ENCODE assay signal across 23 mouse cellular contexts in the genomic region with DNA sequence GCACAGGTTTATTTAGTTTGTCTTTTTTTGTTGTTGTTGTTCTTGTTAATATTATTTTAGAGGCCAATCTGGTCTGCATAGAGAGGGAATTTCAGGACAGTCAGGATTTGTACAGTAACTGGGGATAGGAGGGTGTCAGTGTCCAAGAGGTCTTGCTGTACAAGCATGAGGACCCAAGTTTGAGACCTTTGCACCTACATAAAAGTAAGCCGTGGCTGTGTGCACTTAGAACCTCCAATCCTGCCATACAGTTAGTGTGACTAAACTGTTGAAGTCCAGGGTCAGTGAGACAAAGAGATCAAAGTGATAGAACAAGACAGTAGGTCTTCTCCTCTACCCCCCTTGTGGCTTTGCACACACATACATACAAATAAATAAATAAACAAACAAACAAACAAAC.
DNase-seq lines count a peak whose midpoint lies in the region; ATAC-seq and TF ChIP-seq lines count a peak whose summit lies in the region.
"Had no signal": no experiment of that assay in that cellular context is flagged by ENCODE, and none has a peak within 500 bp of the region (broad histone marks: within the 10 kb centered on the region; RNA-seq: fewer than 3 reads in every experiment).

No protein-coding gene starts in this region.

- H3K4me1 ChIP-seq in kidney, embryonic 15.5 days: no peaks in the 10 kb centered on the region
- H3K4me1 ChIP-seq in kidney, embryonic 16.5 days (ENCODE audit: insufficient read depth, low read length): no peaks in the 10 kb centered on the region
- H3K4me1 ChIP-seq: embryonic facial prominence, embryonic 12.5 days; embryonic facial prominence, embryonic 15.5 days; heart, embryonic 15.5 days had no signal

- TF ChIP-seq CTCF in layer of hippocampus, adult 2 months (conservative IDR thresholded peaks at IDR 0.05): no peak

- H3K36me3 ChIP-seq in kidney, embryonic 15.5 days: peaks cover 94% of the 10 kb centered on the region
- H3K36me3 ChIP-seq in kidney, embryonic 16.5 days (ENCODE audit: insufficient read depth, low read length): peaks cover 45% of the 10 kb centered on the region

- H3K4me3 ChIP-seq in kidney, embryonic 15.5 days (replicated peaks): no peak overlapping the region
- no peak overlapping the region for H3K4me3 ChIP-seq in kidney, embryonic 16.5 days (ENCODE audit: low read length)
- H3K4me3 ChIP-seq in layer of hippocampus, adult 2 months: no peak overlapping the region
- H3K4me3 ChIP-seq: embryonic facial prominence, embryonic 12.5 days; embryonic facial prominence, embryonic 15.5 days; gastrocnemius, adult 2 months; heart, embryonic 12.5 days; heart, embryonic 15.5 days had no signal

- no peak overlapping the region for H3K9ac ChIP-seq in kidney, embryonic 15.5 days
- no peak overlapping the region for H3K9ac ChIP-seq in kidney, embryonic 16.5 days (replicated peaks; ENCODE audit: low read length)
- H3K9ac ChIP-seq: embryonic facial prominence, embryonic 12.5 days; embryonic facial prominence, embryonic 15.5 days; forebrain, postnatal 0 days; heart, embryonic 12.5 days; heart, embryonic 15.5 days; hindbrain, embryonic 14.5 days had no signal

- WGBS in kidney, embryonic 15.5 days: 79% methylated on average over 1 of the region's 1 CpGs
- 74% methylated on average over 1 of the region's 1 CpGs for WGBS in kidney, embryonic 16.5 days

- no peaks in the 10 kb centered on the region for H3K27me3 ChIP-seq in kidney, embryonic 15.5 days
- H3K27me3 ChIP-seq in kidney, embryonic 16.5 days (ENCODE audit: insufficient read depth, low read length): no peaks in the 10 kb centered on the region
- H3K27me3 ChIP-seq: embryonic facial prominence, embryonic 12.5 days; embryonic facial prominence, embryonic 15.5 days; heart, embryonic 12.5 days; heart, embryonic 15.5 days had no signal

- no peak overlapping the region for H3K27ac ChIP-seq in kidney, embryonic 15.5 days
- no peak overlapping the region for H3K27ac ChIP-seq in kidney, embryonic 16.5 days (ENCODE audit: low read length)
- H3K27ac ChIP-seq in layer of hippocampus, adult 2 months: 0 out of 2 replicates have a peak overlapping the region, but pooled peaks have one; percentile 8
- H3K27ac ChIP-seq: embryonic facial prominence, embryonic 12.5 days; embryonic facial prominence, embryonic 15.5 days; gastrocnemius, adult 2 months; heart, embryonic 15.5 days; hindbrain, embryonic 14.5 days had no signal

- no peak for ATAC-seq in kidney, embryonic 15.5 days (replicated peaks; ENCODE audit: low FRiP score)
- no peak for ATAC-seq in kidney, embryonic 16.5 days (ENCODE audit: low FRiP score, low TSS enrichment)
- ATAC-seq: CD4-positive, CD25-positive, alpha-beta regulatory T cell, adult 4 months; forebrain, embryonic 14.5 days; forebrain, postnatal 0 days had no signal

- DNase-seq in kidney, adult 11 months: peak; percentile 12
- peak; percentile 58 for DNase-seq in kidney, adult 9 months
- no peak for DNase-seq in layer of hippocampus, adult 2 months (ENCODE audit: low spot score in 2 of 2)
- DNase-seq in layer of hippocampus, adult 8-10 months (ENCODE audit: low spot score in 2 of 2): no peak
- DNase-seq: adrenal gland, adult 2 months; adrenal gland, postnatal 14 days; cerebellum, adult 11 months; cerebellum, adult 9-11 months; forebrain, postnatal 0 days; gastrocnemius, adult 2 months; gastrocnemius, postnatal 14 days; heart, adult 18-20 months; heart, postnatal 14 days; heart, postnatal 4 days had no signal

- H3K4me2 ChIP-seq in kidney, embryonic 15.5 days: no peak overlapping the region
- H3K4me2 ChIP-seq in kidney, embryonic 16.5 days (replicated peaks; ENCODE audit: low read depth, low read length): no peak overlapping the region
- H3K4me2 ChIP-seq: embryonic facial prominence, embryonic 12.5 days; embryonic facial prominence, embryonic 15.5 days; heart, embryonic 12.5 days; heart, embryonic 15.5 days; hindbrain, embryonic 14.5 days had no signal

- H3K9me3 ChIP-seq in kidney, embryonic 15.5 days (replicated peaks): no peaks in the 10 kb centered on the region
- H3K9me3 ChIP-seq in kidney, embryonic 16.5 days (ENCODE audit: low read length): no peaks in the 10 kb centered on the region
- H3K9me3 ChIP-seq: embryonic facial prominence, embryonic 12.5 days; embryonic facial prominence, embryonic 15.5 days; heart, embryonic 12.5 days; heart, embryonic 15.5 days had no signal

Comparison
In these comparisons a context has a peak if more than half of its experiments do, and no peak if none do; other contexts are left out.
1. DNase-seq: peak in kidney, adult 11 months (single experiment) and kidney, adult 9 months (single experiment); none in layer of hippocampus, adult 2 months (0 of 2) and layer of hippocampus, adult 8-10 months (0 of 2).